Mouse (Mus musculus) limb, embryonic 12.5 days (tissue): ENCODE measurements around the gene Zfp36l2. TPM values are rescaled to one million over a fixed set of nuclear protein-coding genes. Genes with fewer than 3 reads are reported as not detected.

Source experiments
- ATAC-seq: fragments of 200-750 bp; cut with Nextera tagmentation; 2 replicates; pipeline ENCODE4 v1.8.0; 2017; ENCODE audit warnings: low read depth, moderate TSS enrichment; ENCODE audit not compliant: insufficient number of reproducible peaks, insufficient read depth, low FRiP score, low TSS enrichment
- H3K27ac ChIP-seq: fragments of 300-500 bp; sonication (generic); 2 replicates; pipeline ENCODE4 v1.5.1; 2016; ENCODE audit warnings: mild to moderate bottlenecking, moderate library complexity
- H3K27me3 ChIP-seq: fragments of 300-500 bp; sonication (generic); 2 replicates; pipeline ENCODE4 v1.6.1; 2016; ENCODE audit warnings: mild to moderate bottlenecking, moderate library complexity
- H3K36me3 ChIP-seq: fragments of 300-500 bp; sonication (generic); 2 replicates; pipeline ENCODE4 v1.6.1; 2016; ENCODE audit warnings: mild to moderate bottlenecking, moderate library complexity
- H3K4me1 ChIP-seq: fragments of 300-500 bp; sonication (generic); replicated peaks from 2 replicates; pipeline ENCODE4 v1.6.1; 2016
- H3K4me2 ChIP-seq: fragments of 300-500 bp; sonication (generic); 2 replicates; pipeline ENCODE4 v1.6.1; 2016; ENCODE audit warnings: mild to moderate bottlenecking, moderate library complexity
- H3K4me3 ChIP-seq: fragments of 300-500 bp; sonication (generic); replicated peaks from 2 replicates; pipeline ENCODE4 v1.5.1; 2016; ENCODE audit warnings: mild to moderate bottlenecking
- H3K9ac ChIP-seq: fragments of 300-500 bp; sonication (generic); replicated peaks from 2 replicates; pipeline ENCODE4 v1.6.1; 2016; ENCODE audit warnings: mild to moderate bottlenecking, moderate library complexity
- H3K9me3 ChIP-seq: fragments of 300-500 bp; sonication (generic); 2 replicates; pipeline ENCODE4 v1.6.1; 2016; ENCODE audit warnings: mild to moderate bottlenecking, moderate library complexity
- WGBS: fragments of 180-500 bp; shearing (Covaris S2); methylation state at CpG from one replicate; pipeline ENCODE4 v1.1.7; 2016; 5-methylcytosine and 5-hydroxymethylcytosine counted together
- polyA plus RNA-seq: library from polyadenylated mRNA; unstranded; fragments of >200 nt; fragmentation: Nextera tagmentation; extraction: Ambion mirVana; gene quantifications from 2 replicates; pipeline ENCODE4 v1.2.1, GENCODE M21; 2016

The Zfp36l2 gene
- polyA plus RNA-seq, 1 experiment from 2014 or later, result 27.9 TPM

DNA sequence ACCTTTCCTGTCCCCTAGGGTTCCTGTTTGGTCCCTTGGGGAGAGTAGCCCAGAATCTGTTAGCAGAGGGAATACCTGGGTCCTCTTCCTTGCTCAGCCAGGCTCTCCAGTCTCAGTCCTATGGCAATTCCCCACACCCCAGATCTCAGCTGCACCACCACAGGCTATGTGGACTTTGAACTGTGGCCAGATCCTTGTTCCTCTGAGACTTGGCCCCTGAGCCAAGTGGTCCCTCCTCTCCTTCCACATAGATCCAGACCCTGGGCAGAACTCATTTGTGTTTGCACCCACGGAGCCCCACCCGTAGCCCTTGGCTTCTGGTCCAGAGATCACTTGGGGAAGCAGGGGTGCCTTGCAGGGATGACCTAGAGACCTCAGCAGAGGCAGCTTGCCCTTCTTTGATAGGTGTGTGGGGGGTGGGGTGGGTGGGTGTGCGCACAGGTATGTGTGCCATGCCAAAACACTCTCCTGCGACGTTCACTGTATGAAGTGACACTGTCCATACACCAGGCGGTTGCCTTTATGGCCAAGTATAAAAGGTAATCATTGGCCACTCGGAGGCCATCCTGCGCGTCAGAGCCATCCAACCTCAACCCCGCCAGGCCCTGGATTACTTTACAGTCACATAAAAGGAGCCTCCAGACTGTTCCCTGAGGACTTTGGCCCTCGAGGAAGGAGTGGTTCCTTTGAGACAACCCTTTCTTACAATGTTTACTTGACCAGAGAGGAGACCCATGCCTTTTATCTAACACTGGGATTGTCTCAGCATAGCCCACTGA, 50.2 kb downstream of the Zfp36l2 start:
- ATAC-seq, result no peak
- no peak overlapping the region for H3K27ac ChIP-seq
- H3K27me3 ChIP-seq, result 0 out of 2 replicates have a peak, but pooled peaks cover 5% of the 10 kb centered on the region
- H3K4me2 ChIP-seq, result no peak overlapping the region
- peaks cover 39% of the 10 kb centered on the region for H3K4me1 ChIP-seq
- H3K36me3 ChIP-seq, result no peaks in the 10 kb centered on the region
- WGBS, result 51% methylated on average over 11 of the region's 11 CpGs
- H3K9ac ChIP-seq, result no peak overlapping the region
- no peak overlapping the region for H3K4me3 ChIP-seq
- no peaks in the 10 kb centered on the region for H3K9me3 ChIP-seq

DNA sequence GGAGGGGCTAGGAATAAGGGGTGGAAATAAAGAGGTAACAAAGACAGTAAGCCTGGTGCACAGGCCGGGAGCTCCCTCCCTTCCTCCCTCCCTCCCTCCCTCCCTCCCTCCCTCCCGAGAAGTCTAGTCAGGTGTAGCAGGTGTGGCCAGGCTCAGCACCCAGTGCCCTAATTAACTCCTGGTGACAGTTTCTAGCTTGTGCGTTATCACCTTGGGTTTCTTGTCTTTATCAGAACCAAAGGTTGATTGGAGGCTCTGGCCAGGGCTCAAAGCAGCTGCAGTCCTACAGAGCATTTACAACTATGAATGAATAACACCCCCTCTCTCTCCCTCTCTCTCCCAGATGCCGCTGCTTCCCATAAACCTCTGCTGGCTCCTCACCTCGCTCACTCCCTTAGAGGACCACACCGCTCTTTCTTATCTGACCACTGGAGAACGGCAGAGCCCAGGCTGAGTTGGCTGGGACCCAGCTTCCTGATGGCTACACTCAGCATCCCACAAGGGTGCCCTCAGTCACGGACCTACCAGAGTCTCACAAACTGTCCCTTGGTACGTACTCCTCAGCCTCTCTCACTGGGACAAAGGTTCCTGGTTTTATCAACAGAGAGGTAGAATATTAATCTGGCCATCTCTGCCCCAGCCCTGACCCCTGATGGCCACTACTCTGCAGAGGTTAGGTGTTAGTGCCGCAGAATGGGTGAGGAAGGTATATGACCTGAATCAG, 50.9 kb downstream of the Zfp36l2 start:
- Histone ChIP-seq H3K27me3 (0 out of 2 replicates have a peak, but pooled peaks cover 5% of the 10 kb centered on the region), H3K9me3 (no peaks in the 10 kb centered on the region), H3K4me3 (no peak overlapping the region), H3K9ac (no peak overlapping the region), H3K36me3 (no peaks in the 10 kb centered on the region), H3K27ac (no peak overlapping the region), H3K4me1 (peaks cover 32% of the 10 kb centered on the region), H3K4me2 (no peak overlapping the region)
- no peak for ATAC-seq
- 35% methylated on average over 10 of the region's 10 CpGs for WGBS

DNA sequence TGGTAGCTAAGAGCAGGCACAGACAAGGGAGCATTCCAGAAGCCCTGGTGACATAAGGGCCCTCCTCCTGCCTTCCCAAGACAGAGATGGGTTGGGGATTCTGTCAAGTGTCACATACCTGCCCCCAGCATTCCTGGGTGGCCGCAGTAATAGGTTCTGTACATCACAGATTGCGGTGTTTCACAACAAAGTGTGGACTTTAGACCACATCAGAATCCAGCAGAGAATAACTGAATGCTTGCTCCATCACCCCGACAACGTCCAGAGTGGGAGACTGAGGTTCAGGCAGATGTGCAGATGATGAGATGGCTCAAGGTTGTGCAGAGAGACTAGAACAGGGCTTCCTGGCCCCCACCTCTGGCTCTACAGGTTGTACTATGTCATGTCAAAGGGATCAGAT, 51.5 kb downstream of the Zfp36l2 start:
- Histone ChIP-seq H3K4me1 (peaks cover 26% of the 10 kb centered on the region), H3K9me3 (no peaks in the 10 kb centered on the region), H3K4me3 (no peak overlapping the region), H3K4me2 (no peak overlapping the region), H3K27me3 (0 out of 2 replicates have a peak, but pooled peaks cover 5% of the 10 kb centered on the region), H3K36me3 (no peaks in the 10 kb centered on the region), H3K9ac (no peak overlapping the region), H3K27ac (no peak overlapping the region)
- 74% methylated on average over 4 of the region's 4 CpGs for WGBS
- ATAC-seq, result no peak

DNA sequence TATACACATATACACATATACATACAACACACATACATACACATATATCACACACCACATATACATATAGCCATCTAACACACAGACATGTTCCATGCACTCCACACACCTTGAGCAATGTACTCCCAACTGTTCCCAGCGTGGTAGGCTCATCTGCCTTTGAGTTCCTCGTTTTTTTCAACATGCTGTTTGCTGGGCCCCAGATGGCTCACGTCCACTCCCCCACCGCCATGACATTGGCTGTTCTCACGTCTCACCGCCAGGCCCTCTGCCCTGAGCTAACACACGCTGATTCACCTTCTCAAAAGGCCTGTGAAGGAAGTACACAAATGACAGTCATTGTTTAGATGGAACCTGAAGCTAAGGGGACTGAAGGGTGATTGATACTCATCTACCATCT, 52.5 kb downstream of the Zfp36l2 start:
- Histone ChIP-seq H3K27ac (no peak overlapping the region), H3K4me3 (no peak overlapping the region), H3K36me3 (no peaks in the 10 kb centered on the region), H3K9ac (no peak overlapping the region), H3K27me3 (0 out of 2 replicates have a peak, but pooled peaks cover 5% of the 10 kb centered on the region), H3K4me2 (no peak overlapping the region), H3K9me3 (no peaks in the 10 kb centered on the region), H3K4me1 (peaks cover 21% of the 10 kb centered on the region)
- no peak for ATAC-seq
- WGBS, result 72% methylated on average over 7 of the region's 7 CpGs
